Mouse (Mus musculus) cerebellum, adult 11-12 months (tissue): Measurements from ENCODE around the gene Heatr3.
"Not testable (repeated sequence)": the region's sequence is repeated elsewhere in the genome, so short reads cannot be mapped to it uniquely, and the experiment has no call there.

Experiments used
- DNase-seq: peaks from one replicate; pipeline ENCODE4 v3.0.0; 2022

Gene Heatr3

GRCm38 (mm10) chr8:88198551-88198944, 60.9 kb downstream of the Heatr3 start:
- DNase-seq = no peak

DNA sequence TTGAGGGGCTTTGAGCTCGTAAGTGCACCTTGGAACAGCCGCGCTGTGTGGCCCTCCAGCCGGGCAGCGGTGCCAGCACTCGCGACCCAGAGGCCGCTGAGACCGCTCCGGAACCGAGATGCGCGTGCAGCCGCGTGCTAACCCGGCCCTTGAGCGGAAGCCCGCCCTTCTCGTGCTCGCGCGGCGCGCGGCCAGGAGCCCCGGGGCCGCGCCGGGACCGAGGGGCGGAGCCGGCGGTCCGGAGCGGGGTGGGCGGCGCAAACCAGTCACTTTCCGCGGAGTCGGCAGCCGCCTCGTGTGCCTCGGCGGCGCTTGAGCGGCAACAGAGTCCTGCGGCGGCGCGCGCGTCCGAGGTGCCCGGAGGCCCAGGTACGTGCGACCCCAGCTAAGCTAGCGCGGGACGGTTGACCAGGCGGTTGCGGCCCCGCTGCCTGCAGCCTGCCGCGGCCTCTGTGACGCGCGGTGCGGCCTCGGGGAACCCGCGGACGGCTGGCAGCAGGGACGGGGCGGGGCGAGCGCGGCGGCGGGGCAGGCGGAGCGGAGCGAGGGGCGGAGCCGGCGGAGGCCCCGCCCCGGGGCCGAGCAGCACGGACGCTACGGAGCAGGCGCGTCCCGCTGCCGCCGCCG, 61.4 kb downstream of the Heatr3 start, which contains the start of gene Tent4b:
Gene Tent4b (plus strand): TSS at position 269 of the 627 bp plus-strand sequence.
- DNase-seq = peak; percentile 96

DNA sequence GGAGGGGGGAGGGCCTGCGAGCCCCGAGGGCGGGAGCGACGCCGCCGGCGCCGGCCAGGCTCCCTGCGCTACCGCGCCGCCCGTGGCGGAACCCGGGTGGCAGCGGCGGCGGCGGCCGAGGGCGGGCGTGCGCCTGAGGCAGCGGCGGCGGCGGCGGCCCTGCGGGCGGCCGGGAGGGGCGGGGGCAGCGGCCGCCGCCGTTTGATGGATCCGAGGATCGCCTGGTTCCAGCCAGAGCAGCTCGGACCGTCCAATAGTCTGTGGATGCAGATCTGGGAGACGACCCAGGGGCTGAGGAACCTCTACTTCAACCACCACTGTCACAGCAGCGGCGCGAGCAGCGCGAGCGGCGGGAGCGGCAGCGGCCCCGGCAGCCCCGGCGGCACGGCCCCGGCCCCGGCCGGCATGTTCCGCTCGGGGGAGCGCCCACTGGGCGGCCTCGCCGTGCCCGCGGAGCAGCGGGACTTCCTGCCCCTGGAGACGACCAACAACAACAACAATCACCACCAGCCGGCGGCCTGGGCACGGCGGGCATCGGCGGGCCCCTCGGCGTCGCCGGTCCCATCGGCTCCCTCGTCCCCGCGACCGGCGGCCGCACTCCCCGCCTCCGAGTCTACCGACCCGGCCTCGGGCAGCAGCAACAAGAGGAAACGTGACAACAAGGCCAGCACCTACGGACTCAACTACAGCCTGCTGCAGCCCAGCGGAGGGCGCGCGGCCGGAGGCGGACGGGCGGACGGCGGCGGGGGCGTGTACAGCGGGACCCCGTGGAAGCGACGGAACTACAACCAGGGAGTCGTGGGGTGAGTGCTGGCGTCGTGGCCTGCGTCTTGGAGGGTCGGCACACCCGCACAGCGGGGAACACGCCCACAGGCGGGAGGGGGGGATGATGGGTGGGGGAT, 62.3 kb downstream of the Heatr3 start:
- peak; percentile 69 for DNase-seq

- peak; percentile 48 for DNase-seq
Measured at GRCm38 (mm10) chr8:88200724-88201495, 63.3 kb downstream of the Heatr3 start.

DNA sequence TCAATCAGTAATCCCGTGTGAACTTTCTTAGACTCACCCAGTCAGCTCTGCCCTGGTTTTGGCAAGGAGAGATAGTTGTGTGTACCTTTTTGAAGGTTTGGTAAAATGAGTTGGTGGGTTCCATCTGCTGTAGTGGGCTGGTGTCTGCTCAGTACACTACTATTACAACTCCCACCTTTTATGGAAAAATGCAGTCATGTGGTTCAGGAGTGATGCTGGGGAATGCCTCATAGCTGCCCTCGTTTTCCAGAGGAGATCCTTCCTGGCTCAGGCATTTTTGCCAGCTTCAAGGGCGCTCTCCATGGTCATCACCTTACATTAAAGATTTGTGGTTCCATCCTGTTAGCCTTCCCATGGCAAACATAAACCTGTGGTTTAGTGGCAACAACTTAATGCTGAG, 64.0 kb downstream of the Heatr3 start:
- DNase-seq = no peak

DNA sequence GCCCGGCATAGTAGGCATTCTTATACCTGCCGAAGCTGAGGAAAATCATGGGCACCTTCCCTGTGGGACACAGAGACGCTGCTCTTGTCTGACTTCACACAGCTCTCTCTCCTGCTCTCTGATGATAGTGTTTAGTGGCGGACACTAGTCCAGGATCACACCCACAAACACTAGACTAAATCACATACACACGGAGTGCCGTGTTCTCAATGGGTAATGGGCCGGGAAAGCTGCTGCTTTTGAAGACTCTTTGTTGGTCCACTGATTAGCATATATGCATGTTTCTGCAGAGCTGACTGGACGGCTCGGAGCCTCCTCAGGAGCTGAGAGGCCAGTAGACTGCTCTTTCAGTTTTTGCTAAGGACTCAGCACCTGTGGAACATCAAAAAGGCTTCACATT, 68.4 kb downstream of the Heatr3 start:
- no peak for DNase-seq

GRCm38 (mm10) chr8:88207121-88207821, 69.6 kb downstream of the Heatr3 start:
- no peak for DNase-seq

GRCm38 (mm10) chr8:88209930-88210827, 72.5 kb downstream of the Heatr3 start:
- not testable (repeated sequence) for DNase-seq

DNA sequence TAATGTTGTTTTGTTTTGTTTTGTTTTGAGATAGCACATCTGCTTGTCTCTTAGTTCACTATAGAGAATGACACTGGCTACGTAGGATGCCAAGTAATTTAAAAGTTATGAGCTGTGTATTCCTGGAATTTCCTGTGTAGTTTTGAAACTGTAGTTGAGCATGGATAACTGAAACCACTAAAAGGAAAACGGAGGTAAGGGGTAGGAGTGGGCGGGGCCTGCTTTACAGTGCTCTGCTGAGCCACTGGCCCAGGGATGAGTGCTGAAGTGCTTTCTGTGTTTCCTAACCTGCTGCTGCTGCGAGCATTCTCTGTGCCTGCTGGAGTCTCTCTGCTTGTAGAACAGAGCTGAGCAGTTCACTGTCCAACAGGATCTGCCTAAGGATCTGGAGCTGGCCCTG, 83.7 kb downstream of the Heatr3 start:
- no peak for DNase-seq
